Mouse (Mus musculus) hindbrain, embryonic 16.5 days (tissue): ENCODE results near the gene Tmem222. TPM values are rescaled to one million over a fixed set of nuclear protein-coding genes. Genes with fewer than 3 reads are reported as not detected.
A peak's percentile ranks its signal among the peaks of the same experiment; 100 is the strongest.

Experiments used
- ATAC-seq: fragments of 200-750 bp; cut with Nextera tagmentation; 2 replicates; pipeline ENCODE4 v1.8.0; 2017; ENCODE audit warnings: moderate TSS enrichment, moderate library complexity
- H3K27ac ChIP-seq: fragments of 300-500 bp; sonication (generic); 2 replicates; pipeline ENCODE4 v1.5.1; 2014; ENCODE audit warnings: low read depth, mild to moderate bottlenecking, control low read depth, low read length, moderate library complexity
- H3K27me3 ChIP-seq: fragments of 300-500 bp; sonication (generic); replicated peaks from 2 replicates; pipeline ENCODE4 v1.6.1; 2014; ENCODE audit warnings: low read length; ENCODE audit not compliant: control insufficient read depth, insufficient read depth
- H3K36me3 ChIP-seq: fragments of 300-500 bp; sonication (generic); 2 replicates; pipeline ENCODE4 v1.6.1; 2014; ENCODE audit warnings: mild to moderate bottlenecking, low read length, moderate library complexity, mixed read lengths; ENCODE audit not compliant: control insufficient read depth, insufficient read depth
- H3K4me1 ChIP-seq: fragments of 300-500 bp; sonication (generic); 2 replicates; pipeline ENCODE4 v1.6.1; 2014; ENCODE audit warnings: low read depth, low read length; ENCODE audit not compliant: control insufficient read depth, insufficient read depth
- H3K4me2 ChIP-seq: fragments of 300-500 bp; sonication (generic); 2 replicates; pipeline ENCODE4 v1.6.1; 2014; ENCODE audit warnings: mild to moderate bottlenecking, low read length, control low read depth, moderate library complexity
- H3K4me3 ChIP-seq: fragments of 300-500 bp; sonication (generic); 2 replicates; pipeline ENCODE4 v1.5.1; 2014; ENCODE audit warnings: mild to moderate bottlenecking, low read length, control low read depth, moderate library complexity
- H3K9ac ChIP-seq: fragments of 300-500 bp; sonication (generic); 2 replicates; pipeline ENCODE4 v1.6.1; 2014; ENCODE audit warnings: low read depth, mild to moderate bottlenecking, control low read depth, low read length, moderate library complexity
- H3K9me3 ChIP-seq: fragments of 300-500 bp; sonication (generic); 2 replicates; pipeline ENCODE4 v1.6.1; 2014; ENCODE audit warnings: mild to moderate bottlenecking, low read length, moderate library complexity; ENCODE audit not compliant: control insufficient read depth
- WGBS: fragments of 180-500 bp; shearing (Covaris S2); extraction: QIAGEN DNeasy Blood & Tissue Kit; methylation state at CpG from one replicate; pipeline ENCODE4 v1.1.7; 2014; 5-methylcytosine and 5-hydroxymethylcytosine counted together
- polyA plus RNA-seq: library from polyadenylated mRNA; unstranded; fragments of >200 nt; fragmentation: Nextera tagmentation; extraction: Ambion mirVana; gene quantifications from 2 replicates; pipeline ENCODE4 v1.2.1, GENCODE M21; 2015

The Tmem222 gene
- polyA plus RNA-seq, 1 experiment from 2014 or later: 130 TPM

DNA sequence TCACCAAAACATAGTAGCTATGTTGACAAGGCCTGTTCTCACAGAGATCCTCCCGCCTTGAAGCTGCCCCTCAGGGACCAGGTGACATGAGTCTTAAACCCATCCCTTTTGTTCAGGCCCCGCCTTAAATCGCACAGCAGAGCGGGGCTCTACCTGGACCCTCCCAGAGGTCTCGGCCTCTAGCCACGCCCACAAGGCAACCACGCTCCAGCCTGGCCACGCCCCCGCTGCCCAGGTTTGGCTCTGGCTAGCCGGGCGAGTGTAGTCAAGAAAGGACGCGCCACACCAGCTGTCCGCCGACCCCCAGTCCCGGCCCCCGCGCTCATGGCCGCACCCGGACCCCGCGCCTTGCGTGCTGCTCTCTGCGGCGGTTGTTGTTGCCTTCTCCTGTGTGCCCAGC lies 56.9 kb downstream of the Tmem222 start:
- H3K4me2 ChIP-seq: peak overlapping the region; percentile 64
- peaks cover 5% of the 10 kb centered on the region for H3K27me3 ChIP-seq
- no peaks in the 10 kb centered on the region for H3K9me3 ChIP-seq
- H3K9ac ChIP-seq: peak overlapping the region; percentile 59
- H3K27ac ChIP-seq: no peak overlapping the region
- ATAC-seq: 0 out of 2 replicates have a peak, but pooled peaks have one; percentile 11
- WGBS: 2% methylated on average over 25 of the region's 25 CpGs
- H3K4me3 ChIP-seq: peak overlapping the region; percentile 40
- H3K4me1 ChIP-seq: peaks cover 3% of the 10 kb centered on the region; the same call in 1 of the 2 replicates
- no peaks in the 10 kb centered on the region for H3K36me3 ChIP-seq

DNA sequence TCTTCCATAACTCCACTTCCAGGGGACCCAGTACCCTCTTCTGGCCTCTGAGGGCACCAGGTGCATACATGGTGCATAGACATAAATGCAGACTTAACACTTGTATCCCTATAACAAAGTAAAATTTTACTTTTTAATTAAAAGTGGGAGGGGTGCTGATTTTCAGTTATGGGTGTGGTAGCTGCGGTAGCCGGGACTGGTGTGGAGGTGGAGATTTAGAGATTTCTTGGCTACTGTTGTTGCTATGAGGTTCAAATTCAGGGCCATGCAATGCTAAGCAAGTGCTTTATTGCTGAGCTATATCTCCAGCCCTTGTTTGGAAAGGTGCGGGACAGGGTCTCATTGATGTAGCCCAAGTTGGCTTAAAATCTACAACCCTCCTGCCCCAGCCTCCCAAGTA lies 58.8 kb downstream of the Tmem222 start:
- no peak overlapping the region for H3K9ac ChIP-seq
- H3K27ac ChIP-seq: no peak overlapping the region
- H3K4me2 ChIP-seq: no peak overlapping the region
- peaks cover 13% of the 10 kb centered on the region for H3K27me3 ChIP-seq
- no peak for ATAC-seq
- H3K9me3 ChIP-seq: no peaks in the 10 kb centered on the region
- H3K36me3 ChIP-seq: no peaks in the 10 kb centered on the region
- H3K4me3 ChIP-seq: no peak overlapping the region
- peaks cover 3% of the 10 kb centered on the region; the same call in 1 of the 2 replicates for H3K4me1 ChIP-seq
- whole genome bisulfite sequencing: 95% methylated on average over 3 of the region's 3 CpGs

DNA sequence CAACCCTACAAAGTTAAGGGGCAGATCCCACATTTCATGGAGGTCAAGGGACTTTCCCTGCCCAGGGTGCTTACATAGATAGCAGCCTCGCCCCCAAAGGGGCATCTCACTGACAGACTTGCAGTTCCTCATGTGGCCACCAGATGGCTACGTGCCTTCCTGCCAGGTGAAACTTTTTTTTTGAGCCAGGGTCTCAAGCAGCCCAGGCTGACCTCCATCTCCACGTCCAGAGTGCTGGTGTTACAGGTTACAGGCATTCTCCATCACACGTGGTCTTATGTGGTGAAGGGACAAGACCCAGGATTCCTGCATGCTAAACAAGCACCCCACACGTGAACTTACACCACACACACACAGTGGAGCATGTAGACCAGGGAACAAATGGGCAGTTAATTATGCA lies 60.0 kb downstream of the Tmem222 start:
- H3K4me1 ChIP-seq: peaks cover 11% of the 10 kb centered on the region
- H3K27me3 ChIP-seq: peaks cover 14% of the 10 kb centered on the region
- no peak overlapping the region for H3K27ac ChIP-seq
- 0% methylated on average over 5 of the region's 5 CpGs for WGBS
- no peaks in the 10 kb centered on the region for H3K36me3 ChIP-seq
- no peak for ATAC-seq
- no peak overlapping the region for H3K4me2 ChIP-seq
- no peaks in the 10 kb centered on the region for H3K9me3 ChIP-seq
- H3K4me3 ChIP-seq: no peak overlapping the region
- no peak overlapping the region; the same call in 1 of the 2 replicates for H3K9ac ChIP-seq

Other genes with a start within 250 kb of the Tmem222 start
- gene Wasf2, start 147.3 kb downstream of the Tmem222 start, polyA plus RNA-seq: 22.7 and 23.2 TPM in 2 replicates
- gene Cd164l2, start 65.7 kb downstream of the Tmem222 start, polyA plus RNA-seq: 5.6 and 8.3 TPM in 2 replicates
- gene Gpr3, start 65.3 kb downstream of the Tmem222 start, polyA plus RNA-seq: 2.5 TPM in 2 replicates
- 2.6 and 4.2 TPM in 2 replicates for gene Map3k6, start 37.0 kb downstream of the Tmem222 start, polyA plus RNA-seq
- gene Sytl1, start 14.7 kb downstream of the Tmem222 start, polyA plus RNA-seq: 0.44 and 0.54 TPM in 2 replicates
- 18.8 and 21.3 TPM in 2 replicates for gene Wdtc1, start 75.7 kb upstream of the Tmem222 start, polyA plus RNA-seq
- 9.8 and 9.9 TPM in 2 replicates for gene Slc9a1, start 91.9 kb upstream of the Tmem222 start, polyA plus RNA-seq
- gene Tent5b, start 202.3 kb upstream of the Tmem222 start, polyA plus RNA-seq: 0.32 and 0.36 TPM in 2 replicates
- gene Trnp1, start 220.8 kb upstream of the Tmem222 start, polyA plus RNA-seq: 5.8 and 12.1 TPM in 2 replicates
- gene Kdf1, start 241.2 kb upstream of the Tmem222 start, polyA plus RNA-seq: 0.39 and 0.50 TPM in 2 replicates